Mouse (Mus musculus) layer of hippocampus, adult 2 months (tissue): ENCODE data around the gene Slc13a4. TPM values are rescaled to one million over a fixed set of nuclear protein-coding genes. Genes with fewer than 3 reads are reported as not detected.

Source experiments
- DNase-seq, 2 experiments: peaks; one replicate each; pipeline ENCODE4 v3.0.0; 2022; ENCODE audit warnings: low spot score in 2 of 2
- H3K27ac ChIP-seq: fragments of 200-600 bp; 2 replicates; pipeline ENCODE4 v1.8.1; 2022
- H3K4me3 ChIP-seq: fragments of 200-600 bp; 2 replicates; pipeline ENCODE4 v1.8.1; 2022; ENCODE audit warnings: mild to moderate bottlenecking
- CTCF ChIP-seq: fragments of 200-600 bp; conservative IDR thresholded peaks from 2 replicates; pipeline ENCODE4 v1.8.1; 2022; ENCODE audit warnings: antibody characterized with exemption, mild to moderate bottlenecking, moderate library complexity
- total RNA-seq, 2 experiments: library from RNA; stranded (reverse); gene quantifications; 2 replicates each; pipeline ENCODE4 v1.2.3; 2021

Slc13a4 gene
- total RNA-seq, 2 experiments from 2014 or later, result 4.0 to 6.2 TPM

GRCm38 (mm10) chr6:35329956-35330355 lies 22.0 kb upstream of the Slc13a4 start:
- TF ChIP-seq CTCF, result no peak
- no peak for DNase-seq
- no peak overlapping the region for H3K4me3 ChIP-seq
- no peak overlapping the region for H3K27ac ChIP-seq

DNA sequence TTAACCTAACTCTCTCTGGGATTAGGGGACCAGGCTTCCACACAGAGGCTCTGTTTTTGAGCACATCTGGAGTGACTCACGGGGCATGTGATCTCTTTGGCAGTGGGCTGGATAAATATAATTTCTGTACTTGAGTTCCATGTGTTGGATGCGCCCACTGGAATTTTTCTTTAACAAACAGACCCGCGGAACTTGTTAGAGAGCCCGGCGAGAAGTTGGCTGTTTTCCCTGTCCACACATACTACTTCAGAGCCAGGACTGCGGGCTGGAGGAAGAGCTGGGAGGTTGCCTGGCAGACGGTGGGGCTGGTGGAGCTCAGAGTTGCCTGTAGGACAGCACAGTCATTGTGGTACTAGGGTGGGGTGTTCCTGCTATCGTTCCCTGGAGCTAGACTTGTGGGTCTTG lies 18.2 kb upstream of the Slc13a4 start, which contains the start of gene Fam180a:
Fam180a (minus strand) TSS at position 31 of the 405 bp plus-strand sequence.
- no peak for TF ChIP-seq CTCF
- no peak within 1 kb of the TSS for H3K27ac ChIP-seq
- no peak for DNase-seq
- H3K4me3 ChIP-seq, result no peak within 1 kb of the TSS; the same call in 1 of the 2 replicates

DNA sequence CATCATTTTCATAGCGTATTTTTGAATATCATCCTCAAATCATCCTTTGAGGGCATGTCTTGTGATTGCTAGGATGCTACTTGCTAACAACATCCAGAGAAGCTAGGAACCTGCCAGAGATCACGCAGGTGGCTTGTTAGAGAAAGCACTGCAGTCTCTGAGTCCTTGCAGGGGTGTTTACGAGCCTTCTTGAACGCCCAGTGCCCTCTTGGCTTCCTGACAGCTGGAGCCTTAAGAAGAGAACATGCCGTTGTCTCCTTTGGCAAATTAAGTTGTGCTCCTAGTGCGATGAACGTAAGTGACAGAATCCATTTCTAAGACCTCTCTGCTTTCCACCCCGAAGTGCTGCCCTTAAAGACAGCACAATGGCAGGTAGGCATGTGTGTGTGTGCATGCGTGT lies 16.4 kb upstream of the Slc13a4 start:
- TF ChIP-seq CTCF, result no peak
- Histone ChIP-seq H3K27ac (no peak overlapping the region), H3K4me3 (no peak overlapping the region)
- no peak for DNase-seq

GRCm38 (mm10) chr6:35323046-35323445 lies 15.1 kb upstream of the Slc13a4 start:
- no peak overlapping the region for H3K4me3 ChIP-seq
- H3K27ac ChIP-seq, result no peak overlapping the region
- DNase-seq, result no peak
- TF ChIP-seq CTCF, result no peak

DNA sequence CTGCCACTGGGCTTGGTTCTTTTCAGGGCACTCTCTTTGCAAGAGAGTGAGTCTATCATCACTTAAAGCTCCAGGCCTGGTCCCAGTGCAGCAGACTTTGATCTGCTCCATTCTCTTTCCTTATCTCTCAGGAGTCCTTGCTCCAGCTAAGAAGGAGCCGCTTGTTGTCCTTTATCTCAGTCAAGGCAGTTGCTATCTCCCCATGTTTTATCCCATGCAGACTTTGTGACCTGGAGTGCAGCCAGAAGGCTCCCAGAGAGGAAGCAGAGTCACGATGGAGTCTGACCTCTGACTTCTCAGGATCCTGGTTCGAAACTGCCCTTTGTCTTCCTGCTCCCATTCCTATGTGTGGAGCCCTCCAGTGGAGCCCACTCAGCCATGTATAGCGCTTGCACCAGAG lies 13.2 kb upstream of the Slc13a4 start:
- no peak overlapping the region for H3K27ac ChIP-seq
- no peak overlapping the region for H3K4me3 ChIP-seq
- no peak for TF ChIP-seq CTCF
- DNase-seq, result no peak

DNA sequence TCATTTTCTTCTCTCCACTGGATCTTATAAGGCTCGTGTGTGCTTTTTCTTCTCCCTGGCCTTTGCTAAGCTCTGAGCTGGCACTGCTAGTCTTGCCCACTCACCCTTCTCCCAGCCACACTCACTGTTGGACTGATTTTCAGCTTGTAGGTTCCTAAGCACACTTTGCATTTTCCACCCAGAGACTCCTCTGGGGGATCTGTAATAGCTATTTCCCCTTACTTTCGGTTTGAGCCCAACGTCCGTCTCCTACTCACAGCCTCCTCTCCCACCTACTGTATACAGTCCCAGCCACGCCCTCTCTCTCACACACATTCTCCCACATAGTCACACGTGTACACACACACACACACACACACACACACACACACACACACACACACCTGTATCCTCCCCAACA lies 11.9 kb upstream of the Slc13a4 start:
- no peak overlapping the region for H3K27ac ChIP-seq
- no peak overlapping the region for H3K4me3 ChIP-seq
- no peak for TF ChIP-seq CTCF
- DNase-seq, result no peak

- no peak overlapping the region for H3K27ac ChIP-seq
- no peak for DNase-seq
- H3K4me3 ChIP-seq, result no peak overlapping the region
- TF ChIP-seq CTCF, result no peak
Measured at GRCm38 (mm10) chr6:35313520-35313919, 5.6 kb upstream of the Slc13a4 start.

DNA sequence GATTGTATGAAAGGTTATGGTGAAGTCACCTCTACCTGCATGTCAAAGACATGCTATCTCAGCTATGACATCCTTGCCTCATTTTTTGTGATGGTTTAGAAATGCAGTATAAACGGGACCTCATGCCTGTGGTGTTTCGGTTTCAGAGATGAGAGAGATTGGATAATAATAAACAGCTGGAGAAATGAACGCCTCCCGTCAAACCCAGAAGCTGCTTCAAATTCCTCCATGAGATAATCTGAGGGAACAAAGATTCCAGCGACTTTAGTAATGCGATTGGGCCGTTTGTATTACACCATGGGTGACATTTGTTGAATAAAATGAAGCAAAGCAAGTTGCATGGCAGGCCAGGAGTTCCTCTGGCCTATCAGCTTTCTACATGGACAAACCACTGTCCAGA lies 1.5 kb upstream of the Slc13a4 start:
- no peak for DNase-seq
- TF ChIP-seq CTCF, result no peak
- Histone ChIP-seq H3K27ac (no peak overlapping the region), H3K4me3 (no peak overlapping the region)

DNA sequence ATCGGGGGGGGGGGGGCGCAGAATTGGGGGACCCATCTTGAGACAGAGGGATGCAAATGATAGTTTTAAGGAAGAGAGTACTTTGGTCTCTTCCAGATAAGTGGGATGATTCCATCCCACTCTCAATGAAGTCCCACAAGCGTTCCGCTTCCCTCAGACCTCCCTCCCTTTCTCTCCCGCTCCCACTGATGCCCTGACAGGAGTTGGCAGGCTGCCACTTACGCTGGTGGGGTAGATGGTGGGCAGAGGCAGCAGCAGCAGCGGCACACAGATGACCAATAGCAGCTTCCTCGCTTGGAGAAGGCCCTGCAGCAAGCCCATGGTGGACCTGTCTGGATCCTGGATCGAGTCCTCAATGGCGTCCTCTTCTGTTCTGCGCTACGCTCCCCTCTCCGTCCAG lies 795 bp downstream of the Slc13a4 start:
- no peak for TF ChIP-seq CTCF
- Histone ChIP-seq H3K27ac (no peak overlapping the region), H3K4me3 (no peak overlapping the region)
- no peak for DNase-seq

DNA sequence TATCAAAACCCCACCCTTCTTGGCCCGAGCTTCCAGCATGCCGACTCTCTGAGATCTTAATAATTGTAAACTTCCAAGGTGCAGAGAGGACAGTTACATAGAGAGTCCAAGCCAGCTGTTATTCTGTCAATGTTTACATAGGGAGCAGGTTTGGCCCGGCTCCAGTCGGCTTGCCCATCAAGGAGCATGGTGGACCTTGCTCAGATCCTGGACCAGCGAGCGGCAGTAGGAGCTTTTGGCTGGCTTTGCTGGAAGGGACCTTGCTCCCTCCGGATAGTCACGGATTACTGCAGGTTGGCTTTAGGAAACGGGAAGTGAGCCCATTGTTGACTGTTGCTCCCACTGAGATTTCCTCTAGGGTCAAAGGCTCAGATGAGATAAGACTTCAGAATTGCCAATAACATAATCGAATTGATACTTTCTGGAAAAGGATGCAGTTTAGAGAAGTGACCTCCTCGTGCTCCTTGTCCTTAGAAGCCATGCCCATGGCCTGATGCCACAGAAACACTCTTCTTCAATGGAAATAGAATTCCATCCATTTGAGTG lies 4.5 kb downstream of the Slc13a4 start:
- no peak for TF ChIP-seq CTCF
- H3K27ac ChIP-seq, result no peak overlapping the region
- DNase-seq, result no peak
- H3K4me3 ChIP-seq, result no peak overlapping the region

DNA sequence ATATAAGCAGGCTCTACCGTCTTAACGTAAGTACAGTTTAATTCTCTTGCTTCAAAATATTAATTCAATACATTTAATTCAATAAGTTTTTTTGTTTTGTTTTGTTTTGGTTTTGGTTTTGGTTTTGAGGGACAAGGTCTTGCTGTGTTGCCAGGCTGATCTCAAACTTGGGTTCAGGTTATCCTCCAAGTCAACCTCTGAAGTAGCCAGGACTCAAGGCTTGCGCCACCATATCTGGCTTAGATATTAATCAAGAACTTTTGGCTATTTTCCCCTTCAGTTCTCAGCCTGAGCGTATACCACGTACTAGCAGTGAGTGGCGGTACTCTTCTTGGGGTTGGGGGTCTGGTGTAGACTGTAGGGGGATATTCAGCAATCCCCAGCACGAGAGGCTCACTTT lies 5.3 kb downstream of the Slc13a4 start:
- DNase-seq, result no peak
- Histone ChIP-seq H3K27ac (no peak overlapping the region), H3K4me3 (no peak overlapping the region)
- no peak for TF ChIP-seq CTCF

DNA sequence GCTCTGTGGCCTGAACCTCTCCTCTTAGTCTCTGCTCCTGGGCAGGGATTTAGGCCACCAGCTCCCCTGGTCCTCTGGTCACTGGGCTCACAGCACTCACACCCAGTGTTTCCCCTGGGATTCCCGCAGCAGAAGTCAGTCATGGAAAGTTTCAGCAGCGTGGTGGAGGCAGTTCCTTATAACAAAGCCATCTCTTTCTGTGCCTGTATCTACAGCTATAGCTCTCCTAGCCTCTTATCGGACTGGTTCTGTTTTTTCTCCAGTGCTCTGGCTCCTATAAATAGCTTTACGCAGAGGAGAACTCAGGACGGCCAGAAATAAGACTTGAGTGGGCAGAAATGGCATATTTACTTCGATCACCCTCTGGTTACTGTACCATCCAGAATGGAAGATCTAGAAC lies 9.6 kb downstream of the Slc13a4 start:
- Histone ChIP-seq H3K4me3 (no peak overlapping the region), H3K27ac (no peak overlapping the region)
- DNase-seq, result no peak
- TF ChIP-seq CTCF, result no peak

GRCm38 (mm10) chr6:35297516-35298227 lies 10.3 kb downstream of the Slc13a4 start:
- DNase-seq, result no peak
- Histone ChIP-seq H3K27ac (no peak overlapping the region), H3K4me3 (no peak overlapping the region)
- TF ChIP-seq CTCF, result no peak

DNA sequence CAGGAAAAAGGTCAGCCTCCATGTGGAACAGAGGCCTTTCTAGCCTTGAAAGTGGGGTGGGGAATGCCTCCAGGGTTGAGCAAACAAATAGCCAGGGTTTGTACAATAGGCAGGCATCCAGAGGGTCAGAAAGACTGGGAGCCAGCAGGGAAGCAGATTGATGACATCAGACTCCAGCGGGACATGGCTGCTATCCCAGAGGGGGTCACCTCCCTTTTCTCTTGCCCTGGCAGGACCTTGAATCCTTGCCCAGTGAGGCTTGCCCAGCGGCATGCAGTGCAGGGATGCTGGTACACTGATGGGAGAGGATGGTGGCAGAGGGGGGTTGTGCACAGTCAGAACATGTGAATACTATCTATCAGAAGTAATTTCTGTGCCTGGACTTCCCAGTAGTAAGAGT lies 10.9 kb downstream of the Slc13a4 start:
- no peak for TF ChIP-seq CTCF
- no peak overlapping the region for H3K27ac ChIP-seq
- peak in 1 of 2 experiments; percentile 40 for DNase-seq
- H3K4me3 ChIP-seq, result no peak overlapping the region
